Mouse (Mus musculus) gastrocnemius, postnatal 25 days (tissue): ENCODE results near the gene Cdc25a. TPM values are rescaled to one million over a fixed set of nuclear protein-coding genes. Genes with fewer than 3 reads are reported as not detected.
A peak's percentile ranks its signal among the peaks of the same experiment; 100 is the strongest.

Experiments used
- DNase-seq: peaks from one replicate; pipeline ENCODE4 v3.0.0; 2022
- microRNA-seq, 2 experiments: library from miRNA; unstranded; fragments of <30 nt; microRNA quantifications; one replicate each; pipeline ENCODE4 v1.2.0; 2021; ENCODE audit warnings: borderline replicate concordance in 2 of 2
- total RNA-seq, 2 experiments: library from RNA; stranded (reverse); gene quantifications; 1 replicate in 1 of 2; 2 replicates in 1 of 2; pipeline ENCODE4 v1.2.3; 2021

Cdc25a gene
- total RNA-seq, 2 experiments from 2014 or later: 3.6 to 3.7 TPM

DNA sequence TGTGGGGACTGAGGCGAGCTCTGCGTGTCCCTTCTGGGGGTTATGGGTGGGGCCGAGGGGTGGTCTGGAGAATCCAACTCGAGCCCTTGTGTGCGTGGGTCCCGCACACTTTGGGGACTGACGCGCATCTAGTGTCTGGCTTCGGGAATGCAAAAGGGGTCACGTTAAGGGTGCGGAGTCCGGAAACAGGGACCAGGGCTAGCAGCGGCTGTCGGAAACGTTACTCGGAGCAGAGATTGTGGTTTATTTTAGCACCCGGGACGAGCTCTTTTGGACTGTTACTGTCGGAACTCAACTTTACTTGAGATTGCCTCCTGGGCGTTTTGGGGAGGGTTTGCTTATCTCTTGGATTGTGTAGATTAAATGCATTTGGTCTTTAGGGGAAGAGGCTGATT lies 57.0 kb downstream of the Cdc25a start:
- peak; percentile 31 for DNase-seq

- DNase-seq: peak; percentile 77
Measured at GRCm38 (mm10) chr9:109932756-109933375, 57.5 kb downstream of the Cdc25a start.

- DNase-seq: no peak
Measured at GRCm38 (mm10) chr9:109939401-109939800, 64.0 kb downstream of the Cdc25a start.

- DNase-seq: no peak
Measured at GRCm38 (mm10) chr9:109942796-109943195, 67.4 kb downstream of the Cdc25a start.

Small RNAs within 50 kb of the gene (microRNA-seq; reads per million reads assigned to microRNA genes)
- 0 reads per million in 2 experiments for gene Mir7089

Other genes starting within 250 kb of the Cdc25a start
- not detected for gene Fbxw24, start 249.5 kb upstream of the Cdc25a start, total RNA-seq
- not detected for gene Fbxw25, start 210.9 kb upstream of the Cdc25a start, total RNA-seq
- gene Fbxw18, start 172.9 kb upstream of the Cdc25a start, total RNA-seq: not detected
- not detected for gene Fbxw26, start 129.5 kb upstream of the Cdc25a start, total RNA-seq
- gene Fbxw27, start 84.9 kb upstream of the Cdc25a start, total RNA-seq: not detected
- not detected for gene Spink8, start 63.3 kb upstream of the Cdc25a start, total RNA-seq
- 10 to 100 TPM; 22.1 to 26.8 TPM for gene Nme6, start 42.8 kb upstream of the Cdc25a start, total RNA-seq
- not detected for gene Camp, start 26.0 kb upstream of the Cdc25a start, total RNA-seq
- gene Map4, start 55.9 kb downstream of the Cdc25a start, total RNA-seq: 100 to 1,000 TPM; 426 to 444 TPM
- gene Smarcc1, start 242.1 kb downstream of the Cdc25a start, total RNA-seq: 10 to 100 TPM; 19.5 to 19.6 TPM
- 10 to 100 TPM; 28.7 to 29.9 TPM for gene Dhx30, start 242.3 kb downstream of the Cdc25a start, total RNA-seq